Mouse (Mus musculus) midbrain, postnatal 0 days (tissue): ENCODE data around the gene Klk1b24. TPM values are rescaled to one million over a fixed set of nuclear protein-coding genes. Genes with fewer than 3 reads are reported as not detected.

ENCODE experiments used
- ATAC-seq: fragments of 200-750 bp; cut with Nextera tagmentation; 2 replicates; pipeline ENCODE4 v1.8.0; 2017; ENCODE audit warnings: moderate number of reproducible peaks, mild to moderate bottlenecking, moderate TSS enrichment, moderate library complexity; ENCODE audit not compliant: low FRiP score
- DNase-seq: peaks from one replicate; pipeline ENCODE4 v3.0.0-alpha.2; 2015; ENCODE audit warnings: low spot score
- H3K27ac ChIP-seq: fragments of 300-500 bp; sonication (generic); 2 replicates; pipeline ENCODE4 v1.5.1; 2014; ENCODE audit warnings: low read depth, mild to moderate bottlenecking, low read length, mixed read lengths
- H3K27me3 ChIP-seq: fragments of 300-500 bp; sonication (generic); 2 replicates; pipeline ENCODE4 v1.6.1; 2014; ENCODE audit warnings: low read length, control low read depth, mixed read lengths; ENCODE audit not compliant: insufficient read depth
- H3K36me3 ChIP-seq: fragments of 300-500 bp; sonication (generic); 2 replicates; pipeline ENCODE4 v1.6.1; 2014; ENCODE audit warnings: low read length, control low read depth, mixed read lengths; ENCODE audit not compliant: insufficient read depth
- H3K4me1 ChIP-seq: fragments of 300-500 bp; sonication (generic); 2 replicates; pipeline ENCODE4 v1.6.1; 2014; ENCODE audit warnings: mild to moderate bottlenecking, control low read depth, antibody characterized with exemption, low read length, mixed read lengths; ENCODE audit not compliant: insufficient read depth
- H3K4me2 ChIP-seq: fragments of 300-500 bp; sonication (generic); 2 replicates; pipeline ENCODE4 v1.6.1; 2014; ENCODE audit warnings: low read depth, mild to moderate bottlenecking, low read length, mixed read lengths; ENCODE audit not compliant: poor library complexity, severe bottlenecking
- H3K4me3 ChIP-seq: fragments of 300-500 bp; sonication (generic); 2 replicates; pipeline ENCODE4 v1.5.1; 2014; ENCODE audit warnings: low read depth, mild to moderate bottlenecking, low read length, moderate library complexity
- H3K9ac ChIP-seq: fragments of 300-500 bp; sonication (generic); replicated peaks from 2 replicates; pipeline ENCODE4 v1.6.1; 2014; ENCODE audit warnings: mild to moderate bottlenecking, low read length, moderate library complexity, mixed read lengths; ENCODE audit not compliant: poor library complexity, severe bottlenecking
- H3K9me3 ChIP-seq: fragments of 300-500 bp; sonication (generic); 2 replicates; pipeline ENCODE4 v1.6.1; 2016; ENCODE audit warnings: low read length, control low read depth
- CTCF ChIP-seq: IDR thresholded peaks from 2 replicates; pipeline ENCODE4 v1.5.1; 2016; ENCODE audit warnings: antibody characterized with exemption, mild to moderate bottlenecking
- WGBS: fragments of 180-500 bp; shearing (Covaris S2); extraction: QIAGEN DNeasy Blood & Tissue Kit; methylation state at CpG from one replicate; pipeline ENCODE4 v1.1.7; 2014; 5-methylcytosine and 5-hydroxymethylcytosine counted together
- polyA plus RNA-seq: library from polyadenylated mRNA; unstranded; fragments of >200 nt; fragmentation: Nextera tagmentation; extraction: Ambion mirVana; gene quantifications from 2 replicates; pipeline ENCODE4 v1.2.1, GENCODE M21; 2015
- total RNA-seq: library from RNA; depleted of rRNA; stranded (reverse); fragments of >200 nt; gene quantifications from 2 replicates; pipeline ENCODE4 v1.2.3, GENCODE M21; 2014; rRNA removed

Gene Klk1b24
- total and polyA plus RNA-seq, 2 experiments from 2014 or later = not detected

- Histone ChIP-seq H3K4me2 (no peak overlapping the region), H3K27ac (no peak overlapping the region), H3K4me3 (no peak overlapping the region), H3K9me3 (no peaks in the 10 kb centered on the region), H3K4me1 (no peaks in the 10 kb centered on the region), H3K36me3 (no peaks in the 10 kb centered on the region), H3K27me3 (no peaks in the 10 kb centered on the region), H3K9ac (no peak overlapping the region)
- WGBS = 49% methylated on average over 2 of the region's 2 CpGs
- ATAC-seq (no peak), DNase-seq (no peak)
- no peak for TF ChIP-seq CTCF
Observed at GRCm38 (mm10) chr7:44239913-44240312, 51.9 kb downstream of the Klk1b24 start.

- no peak overlapping the region for H3K4me2 ChIP-seq
- no peak for ATAC-seq
- H3K27me3 ChIP-seq = no peaks in the 10 kb centered on the region
- H3K4me3 ChIP-seq = no peak overlapping the region
- WGBS = 68% methylated on average over 1 of the region's 1 CpGs
- no peak overlapping the region for H3K27ac ChIP-seq
- peaks cover 3% of the 10 kb centered on the region; the same call in 1 of the 2 replicates for H3K4me1 ChIP-seq
- H3K9ac ChIP-seq = no peak overlapping the region
- no peak for TF ChIP-seq CTCF
- H3K9me3 ChIP-seq = no peaks in the 10 kb centered on the region
- H3K36me3 ChIP-seq = no peaks in the 10 kb centered on the region
- DNase-seq = no peak
Observed at GRCm38 (mm10) chr7:44240712-44241111, 52.7 kb downstream of the Klk1b24 start.

- no peak overlapping the region for H3K4me3 ChIP-seq
Observed at GRCm38 (mm10) chr7:44241163-44241562, 53.1 kb downstream of the Klk1b24 start.

More at GRCm38 (mm10) chr7:44241163-44241562, 53.1 kb downstream of the Klk1b24 start:
- H3K4me1 ChIP-seq = peaks cover 3% of the 10 kb centered on the region; the same call in 1 of the 2 replicates
- no peak overlapping the region for H3K9ac ChIP-seq
- H3K27me3 ChIP-seq = no peaks in the 10 kb centered on the region
- 69% methylated on average over 2 of the region's 2 CpGs for WGBS
- no peaks in the 10 kb centered on the region for H3K36me3 ChIP-seq
- no peak overlapping the region for H3K4me2 ChIP-seq
- no peak for TF ChIP-seq CTCF
- H3K27ac ChIP-seq = no peak overlapping the region
- no peak for ATAC-seq
- no peak for DNase-seq
- H3K9me3 ChIP-seq = no peaks in the 10 kb centered on the region

Other genes with a start within 250 kb of the Klk1b24 start
- gene Klk1b8, start 237.6 kb upstream of the Klk1b24 start, total RNA-seq = not detected in 2 replicates
- not detected in 2 replicates for gene Klk1b8, start 237.6 kb upstream of the Klk1b24 start, polyA plus RNA-seq
- not detected in 2 replicates for gene Klk1b1, start 221.5 kb upstream of the Klk1b24 start, total RNA-seq
- gene Klk1b1, start 221.5 kb upstream of the Klk1b24 start, polyA plus RNA-seq = not detected in 2 replicates
- not detected in 2 replicates for gene Klk1b9, start 212.2 kb upstream of the Klk1b24 start, total RNA-seq
- gene Klk1b9, start 212.2 kb upstream of the Klk1b24 start, polyA plus RNA-seq = not detected in 2 replicates
- gene Klk1b11, start 192.4 kb upstream of the Klk1b24 start, total RNA-seq = not detected in 2 replicates
- not detected in 2 replicates for gene Klk1b11, start 192.4 kb upstream of the Klk1b24 start, polyA plus RNA-seq
- gene Klk1b26, start 176.1 kb upstream of the Klk1b24 start, total RNA-seq = not detected in 2 replicates
- gene Klk1b26, start 176.1 kb upstream of the Klk1b24 start, polyA plus RNA-seq = not detected in 2 replicates
- not detected in 2 replicates for gene Klk1b27, start 135.9 kb upstream of the Klk1b24 start, total RNA-seq
- not detected in 2 replicates for gene Klk1b27, start 135.9 kb upstream of the Klk1b24 start, polyA plus RNA-seq
- gene Klk1b21, start 85.9 kb upstream of the Klk1b24 start, total RNA-seq = not detected in 2 replicates
- not detected in 2 replicates for gene Klk1b21, start 85.9 kb upstream of the Klk1b24 start, polyA plus RNA-seq
- gene Klk1b22, start 75.6 kb upstream of the Klk1b24 start, total RNA-seq = not detected in 2 replicates
- gene Klk1b22, start 75.6 kb upstream of the Klk1b24 start, polyA plus RNA-seq = not detected in 2 replicates
- gene Klk1b16, start 51.5 kb upstream of the Klk1b24 start, total RNA-seq = not detected in 2 replicates
- gene Klk1b16, start 51.5 kb upstream of the Klk1b24 start, polyA plus RNA-seq = not detected in 2 replicates
- gene Klk1b3, start 10.0 kb downstream of the Klk1b24 start, total RNA-seq = not detected in 2 replicates
- not detected in 2 replicates for gene Klk1b3, start 10.0 kb downstream of the Klk1b24 start, polyA plus RNA-seq
- not detected in 2 replicates for gene Klk1b4, start 19.2 kb downstream of the Klk1b24 start, total RNA-seq
- gene Klk1b4, start 19.2 kb downstream of the Klk1b24 start, polyA plus RNA-seq = not detected in 2 replicates
- not detected in 2 replicates for gene Klk1b5, start 27.7 kb downstream of the Klk1b24 start, total RNA-seq
- gene Klk1b5, start 27.7 kb downstream of the Klk1b24 start, polyA plus RNA-seq = not detected in 2 replicates
- gene Klk1, start 37.1 kb downstream of the Klk1b24 start, total RNA-seq = not detected in 2 replicates
- gene Klk1, start 37.1 kb downstream of the Klk1b24 start, polyA plus RNA-seq = not detected in 2 replicates
- not detected in 2 replicates for gene Gm36864, start 47.9 kb downstream of the Klk1b24 start, total RNA-seq
- not detected in 2 replicates for gene Gm36864, start 47.9 kb downstream of the Klk1b24 start, polyA plus RNA-seq
- gene 1700028J19Rik, start 58.5 kb downstream of the Klk1b24 start, total RNA-seq = 0.38 and 0.88 TPM in 2 replicates
- 1.6 and 2.2 TPM in 2 replicates for gene 1700028J19Rik, start 58.5 kb downstream of the Klk1b24 start, polyA plus RNA-seq
- gene 2410002F23Rik, start 58.5 kb downstream of the Klk1b24 start, total RNA-seq = 329 and 379 TPM in 2 replicates
- gene 2410002F23Rik, start 58.5 kb downstream of the Klk1b24 start, polyA plus RNA-seq = 279 and 286 TPM in 2 replicates
- gene Acp4, start 69.1 kb downstream of the Klk1b24 start, total RNA-seq = not detected in 2 replicates
- gene Acp4, start 69.1 kb downstream of the Klk1b24 start, polyA plus RNA-seq = not detected in 2 replicates
- not detected in 2 replicates for gene Gm15517, start 73.2 kb downstream of the Klk1b24 start, total RNA-seq
- gene Gm15517, start 73.2 kb downstream of the Klk1b24 start, polyA plus RNA-seq = not detected in 2 replicates
- 3.2 and 3.9 TPM in 2 replicates for gene Clec11a, start 118.7 kb downstream of the Klk1b24 start, total RNA-seq
- gene Clec11a, start 118.7 kb downstream of the Klk1b24 start, polyA plus RNA-seq = 3.5 and 3.8 TPM in 2 replicates
- 48.1 and 60.3 TPM in 2 replicates for gene Shank1, start 122.0 kb downstream of the Klk1b24 start, total RNA-seq
- 33.9 and 39.2 TPM in 2 replicates for gene Shank1, start 122.0 kb downstream of the Klk1b24 start, polyA plus RNA-seq
- gene Syt3, start 195.9 kb downstream of the Klk1b24 start, total RNA-seq = 119 and 144 TPM in 2 replicates
- gene Syt3, start 195.9 kb downstream of the Klk1b24 start, polyA plus RNA-seq = 88.4 and 96.7 TPM in 2 replicates
- gene 1700008O03Rik, start 197.6 kb downstream of the Klk1b24 start, total RNA-seq = 0.38 and 1.4 TPM in 2 replicates
- 3.8 and 5.2 TPM in 2 replicates for gene 1700008O03Rik, start 197.6 kb downstream of the Klk1b24 start, polyA plus RNA-seq
- 589 and 657 TPM in 2 replicates for gene Lrrc4b, start 240.8 kb downstream of the Klk1b24 start, total RNA-seq
- gene Lrrc4b, start 240.8 kb downstream of the Klk1b24 start, polyA plus RNA-seq = 24.2 and 26.9 TPM in 2 replicates